Mouse (Mus musculus) c-Kit-positive CD71-negative TER-119-negative erythroid progenitor cells, embryonic 14.5 days (primary cell): ENCODE measurements around the gene Rnf217.

Source experiments
- DNase-seq: peaks from one replicate; pipeline ENCODE4 v3.0.0-alpha.2; 2013; ENCODE audit warnings: low read depth

Gene Rnf217

GRCm38 (mm10) chr10:31609066-31609961 lies at the start of gene Rnf217:
Rnf217 (minus strand) TSS chr10:31609184.
- DNase-seq = no peak

- no peak for DNase-seq
These were observed 38.3 kb upstream of the Rnf217 start for GRCm38 (mm10) chr10:31647270-31647669.

GRCm38 (mm10) chr10:31646083-31646482 lies 37.1 kb upstream of the Rnf217 start:
- no peak for DNase-seq

- no peak for DNase-seq
These were observed 26.1 kb upstream of the Rnf217 start for GRCm38 (mm10) chr10:31635098-31635497.

- no peak for DNase-seq
These were observed 23.0 kb upstream of the Rnf217 start for GRCm38 (mm10) chr10:31632005-31632404.

- DNase-seq = no peak
These were observed 6.4 kb upstream of the Rnf217 start for GRCm38 (mm10) chr10:31615355-31615754.

- DNase-seq = no peak
These were observed 5.1 kb upstream of the Rnf217 start for GRCm38 (mm10) chr10:31614111-31614510.

GRCm38 (mm10) chr10:31608441-31609065 lies 431 bp downstream of the Rnf217 start:
- DNase-seq = no peak

- no peak for DNase-seq
These were observed 1.8 kb downstream of the Rnf217 start for GRCm38 (mm10) chr10:31606981-31607867.

GRCm38 (mm10) chr10:31603855-31604254 lies 5.1 kb downstream of the Rnf217 start:
- no peak for DNase-seq

GRCm38 (mm10) chr10:31600116-31600515 lies 8.9 kb downstream of the Rnf217 start:
- no peak for DNase-seq

GRCm38 (mm10) chr10:31597886-31598285 lies 11.1 kb downstream of the Rnf217 start:
- no peak for DNase-seq

- no peak for DNase-seq
These were observed 12.2 kb downstream of the Rnf217 start for GRCm38 (mm10) chr10:31596804-31597203.

- no peak for DNase-seq
These were observed 13.7 kb downstream of the Rnf217 start for GRCm38 (mm10) chr10:31595326-31595725.

GRCm38 (mm10) chr10:31592741-31593524 lies 16.1 kb downstream of the Rnf217 start:
- no peak for DNase-seq

- no peak for DNase-seq
These were observed 16.8 kb downstream of the Rnf217 start for GRCm38 (mm10) chr10:31592095-31592740.

- no peak for DNase-seq
These were observed 28.3 kb downstream of the Rnf217 start for GRCm38 (mm10) chr10:31580722-31581121.

GRCm38 (mm10) chr10:31580073-31580472 lies 28.9 kb downstream of the Rnf217 start:
- DNase-seq = no peak

GRCm38 (mm10) chr10:31573267-31573666 lies 35.7 kb downstream of the Rnf217 start:
- no peak for DNase-seq

- DNase-seq = no peak
These were observed 51.7 kb downstream of the Rnf217 start for GRCm38 (mm10) chr10:31557311-31557710.

GRCm38 (mm10) chr10:31555433-31555960 lies 53.5 kb downstream of the Rnf217 start:
- DNase-seq = no peak
